Mouse (Mus musculus): ENCODE data around the gene Gm45902.

GRCm38 (mm10) chr2:3499543-3499942 lies 13.0 kb downstream of the Gm45902 start:
- TF ChIP-seq CTCF (IDR thresholded peaks at IDR 0.05; ENCODE audit: borderline replicate concordance, insufficient read depth, low read depth, low read length) (no peak), POLR2A (IDR thresholded peaks at IDR 0.05; ENCODE audit: borderline replicate concordance, insufficient read depth, low read length) (no peak)

All from cerebellum, adult 2 months (tissue).